Mouse (Mus musculus): ENCODE results near the gene Cntn5.

Gene Cntn5

GRCm38 (mm10) chr9:10904616-10905363 lies at the start of gene Cntn5:
Gene Cntn5 (minus strand): TSS chr9:10904775.
- in situ Hi-C loops (cut with MboI) = no loop called here

GRCm38 (mm10) chr9:10950470-10950869 lies 45.9 kb upstream of the Cntn5 start:
- in situ Hi-C loops (cut with MboI) = no loop called here

GRCm38 (mm10) chr9:10909573-10909972 lies 5.0 kb upstream of the Cntn5 start:
- in situ Hi-C loops (cut with MboI) = no loop called here

GRCm38 (mm10) chr9:10905696-10906095 lies 1.1 kb upstream of the Cntn5 start:
- in situ Hi-C loops (cut with MboI) = no loop called here

- in situ Hi-C loops (cut with MboI) = no loop called here
Measured at GRCm38 (mm10) chr9:10879758-10880157, 24.8 kb downstream of the Cntn5 start.

- in situ Hi-C loops (cut with MboI) = no loop called here
Measured at GRCm38 (mm10) chr9:10873881-10874280, 30.7 kb downstream of the Cntn5 start.

GRCm38 (mm10) chr9:10856204-10856892 lies 48.2 kb downstream of the Cntn5 start:
- in situ Hi-C loops (cut with MboI) = no loop called here

- in situ Hi-C loops (cut with MboI) = no loop called here
Measured at GRCm38 (mm10) chr9:10816711-10817110, 87.9 kb downstream of the Cntn5 start.

- in situ Hi-C loops (cut with MboI) = no loop called here
Measured at GRCm38 (mm10) chr9:10797158-10797557, 107.4 kb downstream of the Cntn5 start.

GRCm38 (mm10) chr9:10795102-10795501 lies 109.5 kb downstream of the Cntn5 start:
- in situ Hi-C loops (cut with MboI) = no loop called here

- in situ Hi-C loops (cut with MboI) = no loop called here
Measured at GRCm38 (mm10) chr9:10731878-10732277, 172.7 kb downstream of the Cntn5 start.

- in situ Hi-C loops (cut with MboI) = no loop called here
Measured at GRCm38 (mm10) chr9:10724191-10724590, 180.4 kb downstream of the Cntn5 start.

GRCm38 (mm10) chr9:10722121-10722520 lies 182.5 kb downstream of the Cntn5 start:
- in situ Hi-C loops (cut with MboI) = no loop called here

- in situ Hi-C loops (cut with MboI) = no loop called here
Measured at GRCm38 (mm10) chr9:10718986-10719385, 185.6 kb downstream of the Cntn5 start.

- in situ Hi-C loops (cut with MboI) = no loop called here
Measured at GRCm38 (mm10) chr9:10713641-10714040, 190.9 kb downstream of the Cntn5 start.

GRCm38 (mm10) chr9:10681646-10682045 lies 222.9 kb downstream of the Cntn5 start:
- in situ Hi-C loops (cut with MboI) = no loop called here

- in situ Hi-C loops (cut with MboI) = no loop called here
Measured at GRCm38 (mm10) chr9:10681181-10681580, 223.4 kb downstream of the Cntn5 start.

- in situ Hi-C loops (cut with MboI) = no loop called here
Measured at GRCm38 (mm10) chr9:10668676-10669075, 235.9 kb downstream of the Cntn5 start.

- in situ Hi-C loops (cut with MboI) = no loop called here
Measured at GRCm38 (mm10) chr9:10667438-10667837, 237.1 kb downstream of the Cntn5 start.

GRCm38 (mm10) chr9:10665756-10666155 lies 238.8 kb downstream of the Cntn5 start:
- in situ Hi-C loops (cut with MboI) = no loop called here

GRCm38 (mm10) chr9:10663101-10663500 lies 241.5 kb downstream of the Cntn5 start:
- in situ Hi-C loops (cut with MboI) = no loop called here

GRCm38 (mm10) chr9:10659478-10659877 lies 245.1 kb downstream of the Cntn5 start:
- in situ Hi-C loops (cut with MboI) = no loop called here

- in situ Hi-C loops (cut with MboI) = no loop called here
Measured at GRCm38 (mm10) chr9:10658086-10658485, 246.5 kb downstream of the Cntn5 start.

Data from mature B cell (primary cell).